Mouse (Mus musculus): ENCODE data around the gene Mier1. TPM values are rescaled to one million over a fixed set of nuclear protein-coding genes. Genes with fewer than 3 reads are reported as not detected.

The Mier1 gene
- polyA plus RNA-seq, 1 experiment from 2014 or later: 60.8 TPM

GRCm38 (mm10) chr4:103119229-103120027 lies 5.2 kb downstream of the Mier1 start:
- WGBS: under 1% methylated on average over 105 of the region's 111 CpGs
- Histone ChIP-seq H3K9ac (replicated peaks) (peak overlapping the region; percentile 95), H3K27ac (peak overlapping the region; percentile 97), H3K27me3 (no peaks in the 10 kb centered on the region; the same call in 1 of the 2 replicates), H3K36me3 (peaks cover 9% of the 10 kb centered on the region; the same call in 1 of the 2 replicates), H3K4me2 (peak overlapping the region; percentile 72), H3K4me1 (replicated peaks) (peaks cover 22% of the 10 kb centered on the region), H3K4me3 (replicated peaks) (peak overlapping the region; percentile 89), H3K9me3 (no peaks in the 10 kb centered on the region)
- peak; percentile 72 for ATAC-seq (ENCODE audit: insufficient number of reproducible peaks, insufficient read depth, low FRiP score, low TSS enrichment, low read depth)

DNA sequence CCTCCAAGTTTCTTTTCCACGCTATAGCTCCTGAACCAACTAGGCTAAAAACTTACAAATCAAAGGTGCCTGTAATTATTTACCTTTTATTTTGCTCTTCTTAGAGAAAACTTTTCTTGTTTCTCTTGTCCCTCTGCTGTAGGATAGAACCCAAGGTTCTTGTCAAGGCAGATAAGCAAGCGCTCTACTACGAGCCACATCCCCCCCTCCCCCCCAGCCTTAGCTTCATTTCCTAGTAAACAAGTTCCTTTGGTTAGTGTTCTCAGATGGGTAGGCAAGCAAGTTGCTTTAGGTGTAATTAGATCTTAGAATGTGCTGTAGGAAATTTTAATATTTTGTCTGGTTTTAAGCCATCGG lies 5.8 kb downstream of the Mier1 start:
- WGBS: 13% methylated on average over 4 of the region's 4 CpGs
- Histone ChIP-seq H3K4me2 (peak overlapping the region; percentile 72), H3K27me3 (no peaks in the 10 kb centered on the region; the same call in 1 of the 2 replicates), H3K27ac (peak overlapping the region; percentile 97), H3K4me3 (replicated peaks) (peak overlapping the region; percentile 89), H3K36me3 (peaks cover 9% of the 10 kb centered on the region; the same call in 1 of the 2 replicates), H3K4me1 (replicated peaks) (peaks cover 20% of the 10 kb centered on the region), H3K9ac (replicated peaks) (peak overlapping the region; percentile 95), H3K9me3 (no peaks in the 10 kb centered on the region)
- no peak for ATAC-seq (ENCODE audit: insufficient number of reproducible peaks, insufficient read depth, low FRiP score, low TSS enrichment, low read depth)

- ATAC-seq (ENCODE audit: insufficient number of reproducible peaks, insufficient read depth, low FRiP score, low TSS enrichment, low read depth): no peak
- Histone ChIP-seq H3K4me1 (replicated peaks) (peaks cover 16% of the 10 kb centered on the region), H3K36me3 (peaks cover 9% of the 10 kb centered on the region; the same call in 1 of the 2 replicates), H3K4me2 (peak overlapping the region; percentile 72), H3K4me3 (replicated peaks) (peak overlapping the region; percentile 89), H3K9me3 (no peaks in the 10 kb centered on the region), H3K9ac (replicated peaks) (peak overlapping the region; percentile 95; the same call in 1 of the 2 replicates), H3K27me3 (no peaks in the 10 kb centered on the region; the same call in 1 of the 2 replicates), H3K27ac (no peak overlapping the region)
- 37% methylated on average over 3 of the region's 3 CpGs for whole genome bisulfite sequencing
Observed at GRCm38 (mm10) chr4:103120395-103120794, 6.2 kb downstream of the Mier1 start.

- Histone ChIP-seq H3K27me3 (no peaks in the 10 kb centered on the region; the same call in 1 of the 2 replicates), H3K36me3 (peaks cover 9% of the 10 kb centered on the region; the same call in 1 of the 2 replicates), H3K4me1 (replicated peaks) (peaks cover 16% of the 10 kb centered on the region), H3K9ac (replicated peaks) (no peak overlapping the region), H3K27ac (no peak overlapping the region), H3K9me3 (no peaks in the 10 kb centered on the region), H3K4me3 (replicated peaks) (peak overlapping the region; percentile 89), H3K4me2 (peak overlapping the region; percentile 72)
- WGBS: 91% methylated on average over 9 of the region's 9 CpGs
- no peak for ATAC-seq (ENCODE audit: insufficient number of reproducible peaks, insufficient read depth, low FRiP score, low TSS enrichment, low read depth)
Observed at GRCm38 (mm10) chr4:103120874-103121389, 6.7 kb downstream of the Mier1 start.

- Histone ChIP-seq H3K9me3 (no peaks in the 10 kb centered on the region), H3K4me3 (replicated peaks) (no peak overlapping the region), H3K9ac (replicated peaks) (no peak overlapping the region), H3K27ac (no peak overlapping the region), H3K4me2 (no peak overlapping the region), H3K27me3 (no peaks in the 10 kb centered on the region), H3K36me3 (no peaks in the 10 kb centered on the region), H3K4me1 (replicated peaks) (peaks cover 18% of the 10 kb centered on the region)
- no peak for ATAC-seq (ENCODE audit: insufficient number of reproducible peaks, insufficient read depth, low FRiP score, low TSS enrichment, low read depth)
- 66% methylated on average over 2 of the region's 2 CpGs for WGBS
Observed at GRCm38 (mm10) chr4:103123086-103123485, 8.9 kb downstream of the Mier1 start.

GRCm38 (mm10) chr4:103123606-103124005 lies 9.4 kb downstream of the Mier1 start:
- ATAC-seq (ENCODE audit: insufficient number of reproducible peaks, insufficient read depth, low FRiP score, low TSS enrichment, low read depth): no peak
- Histone ChIP-seq H3K4me1 (replicated peaks) (peaks cover 18% of the 10 kb centered on the region), H3K9ac (replicated peaks) (no peak overlapping the region), H3K27me3 (no peaks in the 10 kb centered on the region), H3K9me3 (no peaks in the 10 kb centered on the region), H3K4me2 (no peak overlapping the region), H3K36me3 (no peaks in the 10 kb centered on the region), H3K27ac (no peak overlapping the region), H3K4me3 (replicated peaks) (no peak overlapping the region)

DNA sequence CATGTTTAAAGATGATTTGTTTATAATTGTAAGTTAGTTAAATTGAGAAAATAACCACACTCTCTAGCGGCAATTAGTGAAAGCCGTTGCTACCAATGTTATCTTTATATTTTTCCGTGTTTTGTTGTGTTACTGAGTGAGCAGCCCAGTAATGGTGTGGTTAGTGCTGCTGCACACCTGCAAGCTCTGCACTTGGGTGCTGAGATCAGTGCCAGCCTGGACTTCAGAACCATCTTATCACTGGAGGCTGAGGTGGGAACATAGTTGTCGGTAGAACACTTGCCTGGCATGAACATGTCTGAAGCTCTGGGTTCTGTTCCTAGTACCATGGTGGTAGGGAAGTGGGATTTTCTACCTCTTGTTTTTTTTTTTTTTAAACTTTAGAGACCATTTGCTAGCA lies 12.3 kb downstream of the Mier1 start:
- peaks cover 4% of the 10 kb centered on the region for H3K36me3 ChIP-seq
- no peak overlapping the region for H3K27ac ChIP-seq
- H3K4me3 ChIP-seq (replicated peaks): no peak overlapping the region
- 0 out of 2 replicates have a peak, but pooled peaks cover 4% of the 10 kb centered on the region for H3K4me1 ChIP-seq (replicated peaks)
- no peaks in the 10 kb centered on the region for H3K9me3 ChIP-seq
- H3K4me2 ChIP-seq: no peak overlapping the region
- no peaks in the 10 kb centered on the region for H3K27me3 ChIP-seq
- no peak overlapping the region for H3K9ac ChIP-seq (replicated peaks)
- no peak for ATAC-seq (ENCODE audit: insufficient number of reproducible peaks, insufficient read depth, low FRiP score, low TSS enrichment, low read depth)
- 82% methylated on average over 4 of the region's 4 CpGs for WGBS

GRCm38 (mm10) chr4:103136946-103137345 lies 22.8 kb downstream of the Mier1 start:
- 85% methylated on average over 1 of the region's 1 CpGs for whole genome bisulfite sequencing
- ATAC-seq (ENCODE audit: insufficient number of reproducible peaks, insufficient read depth, low FRiP score, low TSS enrichment, low read depth): no peak
- Histone ChIP-seq H3K27ac (no peak overlapping the region), H3K4me2 (no peak overlapping the region), H3K4me3 (replicated peaks) (no peak overlapping the region), H3K4me1 (replicated peaks) (no peaks in the 10 kb centered on the region), H3K9me3 (no peaks in the 10 kb centered on the region), H3K36me3 (peaks cover 48% of the 10 kb centered on the region), H3K27me3 (no peaks in the 10 kb centered on the region), H3K9ac (replicated peaks) (no peak overlapping the region)

- Histone ChIP-seq H3K27me3 (no peaks in the 10 kb centered on the region), H3K4me3 (replicated peaks) (no peak overlapping the region), H3K36me3 (peaks cover 67% of the 10 kb centered on the region), H3K4me1 (replicated peaks) (no peaks in the 10 kb centered on the region), H3K27ac (no peak overlapping the region), H3K9me3 (no peaks in the 10 kb centered on the region), H3K4me2 (no peak overlapping the region), H3K9ac (replicated peaks) (no peak overlapping the region)
- WGBS: 53% methylated on average over 5 of the region's 5 CpGs
- ATAC-seq (ENCODE audit: insufficient number of reproducible peaks, insufficient read depth, low FRiP score, low TSS enrichment, low read depth): no peak
Observed at GRCm38 (mm10) chr4:103146339-103146738, 32.1 kb downstream of the Mier1 start.

DNA sequence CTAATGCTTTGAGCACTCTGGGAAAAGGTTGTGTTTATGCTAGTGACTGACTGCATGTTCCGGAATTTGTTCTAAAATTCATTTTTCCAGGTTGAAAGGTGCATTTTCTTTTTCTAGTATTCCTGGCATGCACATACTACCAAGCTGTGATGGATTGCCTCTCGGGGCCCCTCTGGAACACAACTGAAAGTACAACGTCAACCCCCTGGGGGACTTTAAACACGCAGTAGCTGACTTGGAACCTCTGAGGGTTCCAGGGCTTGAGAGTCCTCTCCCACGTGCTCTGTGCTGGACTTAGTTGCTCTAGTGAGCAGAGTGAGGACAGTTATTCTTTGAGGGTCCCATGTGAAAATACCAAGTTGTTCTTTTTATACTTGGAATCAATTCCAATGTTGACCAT lies 37.8 kb downstream of the Mier1 start:
- no peak overlapping the region for H3K27ac ChIP-seq
- no peaks in the 10 kb centered on the region for H3K4me1 ChIP-seq (replicated peaks)
- peaks cover 86% of the 10 kb centered on the region for H3K36me3 ChIP-seq
- 90% methylated on average over 5 of the region's 5 CpGs for WGBS
- H3K4me3 ChIP-seq (replicated peaks): no peak overlapping the region
- no peak for ATAC-seq (ENCODE audit: insufficient number of reproducible peaks, insufficient read depth, low FRiP score, low TSS enrichment, low read depth)
- no peaks in the 10 kb centered on the region for H3K9me3 ChIP-seq
- no peak overlapping the region for H3K9ac ChIP-seq (replicated peaks)
- H3K27me3 ChIP-seq: no peaks in the 10 kb centered on the region
- H3K4me2 ChIP-seq: no peak overlapping the region

- Histone ChIP-seq H3K4me1 (replicated peaks) (no peaks in the 10 kb centered on the region), H3K9me3 (no peaks in the 10 kb centered on the region), H3K9ac (replicated peaks) (no peak overlapping the region), H3K36me3 (peaks cover 76% of the 10 kb centered on the region), H3K4me3 (replicated peaks) (no peak overlapping the region), H3K27ac (no peak overlapping the region), H3K27me3 (no peaks in the 10 kb centered on the region), H3K4me2 (no peak overlapping the region)
- WGBS: 91% methylated on average over 4 of the region's 4 CpGs
- no peak for ATAC-seq (ENCODE audit: insufficient number of reproducible peaks, insufficient read depth, low FRiP score, low TSS enrichment, low read depth)
Observed at GRCm38 (mm10) chr4:103158781-103159180, 44.6 kb downstream of the Mier1 start.

Data from limb, embryonic 12.5 days (tissue).